In genomic region chr13:102902123-102902522, GRCm38 (mm10) we compare ENCODE assay signal across 17 mouse cellular contexts.
"Had no signal": no experiment of that assay in that cellular context is flagged by ENCODE, and none has a peak within 500 bp of the region (broad histone marks: within the 10 kb centered on the region; RNA-seq: fewer than 3 reads in every experiment).

No protein-coding gene starts in this region.

- DNase-seq: liver, postnatal 0 days; lung, adult 2 months; lung, postnatal 14 days; lung, postnatal 36 days; right cerebral cortex, postnatal 14 days; thymus, adult 2 months; thymus, postnatal 25 days; thymus, postnatal 4 days had no signal

- H3K27ac ChIP-seq: lung, embryonic 15.5 days; macrophage; midbrain, embryonic 13.5 days; midbrain, embryonic 15.5 days; neural tube, embryonic 13.5 days; neural tube, embryonic 15.5 days; stomach, embryonic 15.5 days; stomach, postnatal 0 days had no signal

- H3K4me3 ChIP-seq: lung, embryonic 15.5 days; megakaryocyte, embryonic 14.5 days; midbrain, embryonic 13.5 days; midbrain, embryonic 15.5 days; neural tube, embryonic 13.5 days; neural tube, embryonic 15.5 days; stomach, embryonic 15.5 days had no signal
